Mouse (Mus musculus) liver, adult 2 months (tissue): ENCODE data around the gene Col1a1.

ENCODE experiments used
- CTCF ChIP-seq: fragments of 200-500 bp; IDR thresholded peaks from 2 replicates; pipeline ENCODE4 v1.5.1; 2011; ENCODE audit warnings: low read depth, low read length, control low read depth
- POLR2A ChIP-seq: fragments of 200-500 bp; IDR thresholded peaks from 2 replicates; pipeline ENCODE4 v1.6.1; 2011; ENCODE audit warnings: low read length, control low read depth; ENCODE audit not compliant: insufficient read depth; ENCODE audit errors: extremely low read depth

DNA sequence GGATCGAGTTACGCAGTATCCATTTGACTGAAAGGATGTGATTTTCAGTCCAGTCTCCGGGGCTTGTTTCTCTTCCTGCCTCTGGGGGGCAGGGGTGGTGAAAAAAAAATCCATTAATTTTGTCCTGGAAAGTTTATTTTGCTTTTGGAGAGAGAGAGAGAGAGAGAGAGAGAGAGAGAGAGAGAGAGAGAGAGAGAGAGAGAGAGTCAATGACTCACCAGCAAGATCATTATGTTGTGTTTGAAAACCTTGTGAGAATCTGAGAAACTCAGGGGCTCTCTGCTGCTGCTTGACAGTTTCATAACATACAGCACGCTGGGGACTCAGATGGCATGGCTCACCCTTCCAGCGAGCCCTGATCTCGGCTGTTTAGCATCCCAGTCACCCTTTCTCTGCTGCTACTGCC is 15.0 kb upstream of the Col1a1 start:
- TF ChIP-seq POLR2A (no peak), CTCF (no peak)
